19 mouse cellular contexts compared by ENCODE assay signal in genomic region chr8:3609816-3610150, GRCm38 (mm10). TPM values are rescaled to one million over a fixed set of nuclear protein-coding genes. Genes with fewer than 3 reads are reported as not detected.
A peak's percentile ranks its signal among the peaks of the same experiment; 100 is the strongest.
DNase-seq lines count a peak whose midpoint lies in the region; ATAC-seq and TF ChIP-seq lines count a peak whose summit lies in the region.
"Had no signal": no experiment of that assay in that cellular context is flagged by ENCODE, and none has a peak within 500 bp of the region (broad histone marks: within the 10 kb centered on the region; RNA-seq: fewer than 3 reads in every experiment).

No protein-coding gene starts in this region.

- H3K9me3 ChIP-seq in hindbrain, embryonic 16.5 days (ENCODE audit: control insufficient read depth, low read length): no peaks in the 10 kb centered on the region
- no peaks in the 10 kb centered on the region for H3K9me3 ChIP-seq in hindbrain, postnatal 0 days (ENCODE audit: low read length)
- no peaks in the 10 kb centered on the region for H3K9me3 ChIP-seq in ES-Bruce4 (replicated peaks; ENCODE audit: control insufficient read depth, insufficient read depth, low read length, poor library complexity, severe bottlenecking)

- 91% methylated on average over 6 of the region's 6 CpGs for WGBS in hindbrain, embryonic 16.5 days
- 83% methylated on average over 6 of the region's 6 CpGs for WGBS in hindbrain, postnatal 0 days
- 50% methylated on average over 6 of the region's 6 CpGs for WGBS in kidney, adult 2 months

- no peaks in the 10 kb centered on the region for H3K27me3 ChIP-seq in hindbrain, embryonic 16.5 days (replicated peaks; ENCODE audit: control insufficient read depth, insufficient read depth, low read length)
- no peaks in the 10 kb centered on the region for H3K27me3 ChIP-seq in hindbrain, postnatal 0 days (ENCODE audit: insufficient read depth, low read length)
- no peaks in the 10 kb centered on the region for H3K27me3 ChIP-seq in ES-Bruce4 (ENCODE audit: control insufficient read depth, insufficient read depth, low read length, poor library complexity, severe bottlenecking)
- no peaks in the 10 kb centered on the region for H3K27me3 ChIP-seq in kidney, adult 2 months (replicated peaks; ENCODE audit: control insufficient read depth, insufficient read depth, low read length)

- DNase-seq in hindbrain, postnatal 0 days (ENCODE audit: low spot score): no peak
- peak; percentile 86 for DNase-seq in kidney, adult 2 months
- peak; percentile 77 to 83 for DNase-seq in kidney, postnatal 36 days
- DNase-seq in heart, postnatal 25 days (ENCODE audit: low spot score): no peak
- no peak for DNase-seq in T-cell, adult 2 months (ENCODE audit: low spot score)
- no peak for DNase-seq in gastrocnemius, postnatal 36 days
- DNase-seq: cerebellum, postnatal 36 days; gastrocnemius, postnatal 14 days; left cerebral cortex, postnatal 4 days; right cerebral cortex, adult 18-20 months; thymus, postnatal 25 days had no signal

- H3K9ac ChIP-seq in hindbrain, embryonic 16.5 days (ENCODE audit: low read depth, low read length): no peak overlapping the region
- H3K9ac ChIP-seq in hindbrain, postnatal 0 days (replicated peaks; ENCODE audit: low read length): no peak overlapping the region
- no peak overlapping the region for H3K9ac ChIP-seq in ES-Bruce4 (ENCODE audit: low read depth, poor library complexity, severe bottlenecking)

- ATAC-seq in hindbrain, embryonic 16.5 days: 0 out of 2 replicates have a peak, but pooled peaks have one; percentile 5
- ATAC-seq in hindbrain, postnatal 0 days: no peak; the same call in 1 of the 2 replicates
- ATAC-seq: forebrain, embryonic 14.5 days had no signal

- intact Hi-C loops in heart, postnatal 25 days (cut with DNase I): no loop called here
- intact Hi-C loops in gastrocnemius, postnatal 36 days (cut with DNase I): no loop called here

- no peak overlapping the region for H3K4me2 ChIP-seq in hindbrain, embryonic 16.5 days (ENCODE audit: low read length)
- H3K4me2 ChIP-seq in hindbrain, postnatal 0 days (ENCODE audit: low read depth, low read length): no peak overlapping the region
- H3K4me2 ChIP-seq: heart, embryonic 11.5 days had no signal

- H3K4me1 ChIP-seq in hindbrain, embryonic 16.5 days (ENCODE audit: control insufficient read depth, insufficient read depth, low read depth, low read length): no peaks in the 10 kb centered on the region
- H3K4me1 ChIP-seq in hindbrain, postnatal 0 days (ENCODE audit: insufficient read depth, low read length): no peaks in the 10 kb centered on the region
- H3K4me1 ChIP-seq in ES-Bruce4 (ENCODE audit: control insufficient read depth, insufficient read depth, low read length): no peaks in the 10 kb centered on the region
- H3K4me1 ChIP-seq in kidney, adult 2 months (ENCODE audit: control insufficient read depth, insufficient read depth, low read length): no peaks in the 10 kb centered on the region

- peak; percentile 70; the same call in 1 of the 2 replicates for TF ChIP-seq EP300 in ES-Bruce4 (IDR thresholded peaks at IDR 0.05; ENCODE audit: insufficient read depth, low read depth, low read length)

- no peak overlapping the region for H3K27ac ChIP-seq in hindbrain, embryonic 16.5 days (ENCODE audit: low read depth, low read length)
- no peak overlapping the region for H3K27ac ChIP-seq in hindbrain, postnatal 0 days
- peak overlapping the region; percentile 6; the same call in 1 of the 2 replicates for H3K27ac ChIP-seq in ES-Bruce4 (ENCODE audit: insufficient read depth, low read length)
- peak overlapping the region; percentile 72 for H3K27ac ChIP-seq in kidney, adult 2 months (ENCODE audit: insufficient read depth, low read depth, low read length)

- no peak for TF ChIP-seq POLR2A in ES-Bruce4 (IDR thresholded peaks at IDR 0.05; ENCODE audit: insufficient read depth, low read length)
- no peak for TF ChIP-seq POLR2A in kidney, adult 2 months (IDR thresholded peaks at IDR 0.05; ENCODE audit: low read depth, low read length)

- no peak for TF ChIP-seq CTCF in hindbrain, postnatal 0 days (IDR thresholded peaks at IDR 0.05; ENCODE audit: low read depth)
- TF ChIP-seq CTCF in ES-Bruce4 (IDR thresholded peaks at IDR 0.05; ENCODE audit: low read depth, low read length): no peak
- TF ChIP-seq CTCF in kidney, adult 2 months (conservative IDR thresholded peaks at IDR 0.05; ENCODE audit: insufficient read depth, insufficient read length, low read depth, low read length): 0 out of 2 replicates have a peak, but pooled peaks have one; percentile 15

- H3K4me3 ChIP-seq in hindbrain, embryonic 16.5 days (ENCODE audit: low read length): no peak overlapping the region
- no peak overlapping the region for H3K4me3 ChIP-seq in hindbrain, postnatal 0 days (ENCODE audit: low read length)
- no peak overlapping the region for H3K4me3 ChIP-seq in ES-Bruce4 (ENCODE audit: low read depth, low read length)
- no peak overlapping the region for H3K4me3 ChIP-seq in kidney, adult 2 months (ENCODE audit: insufficient read depth, low read depth, low read length)

- peaks cover 70% of the 10 kb centered on the region for H3K36me3 ChIP-seq in hindbrain, embryonic 16.5 days (ENCODE audit: control insufficient read depth, insufficient read depth, low read length)
- peaks cover 68% of the 10 kb centered on the region for H3K36me3 ChIP-seq in hindbrain, postnatal 0 days (ENCODE audit: insufficient read depth, low read length)
- peaks cover 73% of the 10 kb centered on the region for H3K36me3 ChIP-seq in ES-Bruce4 (ENCODE audit: control insufficient read depth, insufficient read depth, low read length, poor library complexity, severe bottlenecking)
- no peaks in the 10 kb centered on the region; the same call in 1 of the 2 replicates for H3K36me3 ChIP-seq in kidney, adult 2 months (ENCODE audit: control insufficient read depth, insufficient read depth, low read length)

RNA-seq across cellular contexts. Expression of gene Xab2, which starts 11.3 kb away (rescaled TPM):
- 46.7 and 51.4 TPM in 2 replicates for polyA plus RNA-seq in hindbrain, embryonic 16.5 days (2015; fragmentation: Nextera tagmentation; extraction: Ambion mirVana)
- total RNA-seq in hindbrain, postnatal 0 days (2014; rRNA removed): 44.2 and 47.8 TPM in 2 replicates
- 32.6 and 35.7 TPM in 2 replicates for polyA plus RNA-seq in hindbrain, postnatal 0 days (2015; fragmentation: Nextera tagmentation; extraction: Ambion mirVana)
- 57.8 and 65.8 TPM in 2 replicates for polyA plus RNA-seq in ES-Bruce4 (2011; ENCODE audit: insufficient read depth, insufficient read length, low read depth, missing spikeins)
- polyA plus RNA-seq in kidney, adult 2 months (2012; rRNA removed): 44.8 and 46.2 TPM in 2 replicates
- 10 to 100 TPM; 14.5 to 14.9 TPM for total RNA-seq in heart, postnatal 25 days (2021)
- 10 to 100 TPM in 1 of 2 experiments, 1 to 10 TPM in 1; 10.0 to 10.8 TPM for total RNA-seq in gastrocnemius, postnatal 36 days (2021)

RNA-seq across cellular contexts. Expression of gene Pet100, which starts 11.6 kb away (rescaled TPM):
- polyA plus RNA-seq in hindbrain, embryonic 16.5 days (2015; fragmentation: Nextera tagmentation; extraction: Ambion mirVana): 65.3 and 73.2 TPM in 2 replicates
- total RNA-seq in hindbrain, postnatal 0 days (2014; rRNA removed): 3.7 and 16.5 TPM in 2 replicates
- 91.3 and 99.6 TPM in 2 replicates for polyA plus RNA-seq in hindbrain, postnatal 0 days (2015; fragmentation: Nextera tagmentation; extraction: Ambion mirVana)
- 93.4 and 100 TPM in 2 replicates for polyA plus RNA-seq in ES-Bruce4 (2011; ENCODE audit: insufficient read depth, insufficient read length, low read depth, missing spikeins)
- polyA plus RNA-seq in kidney, adult 2 months (2012; rRNA removed): 15.6 and 27.2 TPM in 2 replicates
- 10 to 100 TPM; 70.6 to 80.3 TPM for total RNA-seq in heart, postnatal 25 days (2021)
- total RNA-seq in gastrocnemius, postnatal 36 days (2021): 10 to 100 TPM; 73.8 to 77.0 TPM

RNA-seq across cellular contexts. Expression of gene Pcp2, which starts 15.6 kb away (rescaled TPM):
- 24.9 and 30.6 TPM in 2 replicates for polyA plus RNA-seq in hindbrain, embryonic 16.5 days (2015; fragmentation: Nextera tagmentation; extraction: Ambion mirVana)
- total RNA-seq in hindbrain, postnatal 0 days (2014; rRNA removed): 95.0 and 145 TPM in 2 replicates
- 78.6 and 84.4 TPM in 2 replicates for polyA plus RNA-seq in hindbrain, postnatal 0 days (2015; fragmentation: Nextera tagmentation; extraction: Ambion mirVana)
- polyA plus RNA-seq in ES-Bruce4 (2011; ENCODE audit: insufficient read depth, insufficient read length, low read depth, missing spikeins): not detected in 2 replicates
- polyA plus RNA-seq in kidney, adult 2 months (2012; rRNA removed): not detected in 2 replicates
- not detected for total RNA-seq in heart, postnatal 25 days (2021)
- not detected for total RNA-seq in gastrocnemius, postnatal 36 days (2021)
- total RNA-seq: adrenal gland, adult 2 months; hematopoietic stem cell, adult 5-6 weeks; neutrophil, adult 5-6 weeks had no signal
- polyA plus RNA-seq: adrenal gland, adult 2 months; intestine, embryonic 14.5 days had no signal

RNA-seq across cellular contexts. Expression of gene Stxbp2, which starts 21.0 kb away (rescaled TPM):
- 39.3 and 42.5 TPM in 2 replicates for polyA plus RNA-seq in hindbrain, embryonic 16.5 days (2015; fragmentation: Nextera tagmentation; extraction: Ambion mirVana)
- 9.7 and 23.9 TPM in 2 replicates for total RNA-seq in hindbrain, postnatal 0 days (2014; rRNA removed)
- polyA plus RNA-seq in hindbrain, postnatal 0 days (2015; fragmentation: Nextera tagmentation; extraction: Ambion mirVana): 32.7 and 38.5 TPM in 2 replicates
- 125 and 145 TPM in 2 replicates for polyA plus RNA-seq in ES-Bruce4 (2011; ENCODE audit: insufficient read depth, insufficient read length, low read depth, missing spikeins)
- 169 and 173 TPM in 2 replicates for polyA plus RNA-seq in kidney, adult 2 months (2012; rRNA removed)
- total RNA-seq in heart, postnatal 25 days (2021): 1 to 10 TPM; 4.5 to 4.8 TPM
- total RNA-seq in gastrocnemius, postnatal 36 days (2021): 1 to 10 TPM; 2.4 to 3.0 TPM

RNA-seq across cellular contexts. Expression of gene Camsap3, which starts 22.7 kb away (rescaled TPM):
- 42.3 and 47.8 TPM in 2 replicates for polyA plus RNA-seq in hindbrain, embryonic 16.5 days (2015; fragmentation: Nextera tagmentation; extraction: Ambion mirVana)
- total RNA-seq in hindbrain, postnatal 0 days (2014; rRNA removed): 108 and 128 TPM in 2 replicates
- 34.9 and 39.1 TPM in 2 replicates for polyA plus RNA-seq in hindbrain, postnatal 0 days (2015; fragmentation: Nextera tagmentation; extraction: Ambion mirVana)
- polyA plus RNA-seq in ES-Bruce4 (2011; ENCODE audit: insufficient read depth, insufficient read length, low read depth, missing spikeins): 68.9 and 69.1 TPM in 2 replicates
- polyA plus RNA-seq in kidney, adult 2 months (2012; rRNA removed): 44.1 and 47.6 TPM in 2 replicates
- under 1 TPM; 0.47 to 0.67 TPM for total RNA-seq in heart, postnatal 25 days (2021)
- total RNA-seq in gastrocnemius, postnatal 36 days (2021): under 1 TPM; 0.36 to 0.54 TPM
- total RNA-seq: neutrophil, adult 5-6 weeks had no signal

Comparison
In these comparisons a context has a peak if more than half of its experiments do, and no peak if none do; other contexts are left out.
1. H3K27ac ChIP-seq: peak in ES-Bruce4 (single experiment) and kidney, adult 2 months (single experiment); none in hindbrain, embryonic 16.5 days (single experiment) and hindbrain, postnatal 0 days (single experiment).
2. DNase-seq: peak in kidney, adult 2 months (single experiment) and kidney, postnatal 36 days (2 of 2); none in hindbrain, postnatal 0 days (single experiment), heart, postnatal 25 days (single experiment), T-cell, adult 2 months (single experiment) and gastrocnemius, postnatal 36 days (0 of 2).
3. RNA of gene Pcp2, which starts 15.6 kb away (polyA plus RNA-seq): 78.6 to 84.4 TPM in hindbrain, postnatal 0 days and 24.9 to 30.6 TPM in hindbrain, embryonic 16.5 days; not detected in ES-Bruce4 and not detected in kidney, adult 2 months; every median in the first group is over 10 times any median in the second.